ENCODE assay signal across 26 mouse cellular contexts in the genomic region with DNA sequence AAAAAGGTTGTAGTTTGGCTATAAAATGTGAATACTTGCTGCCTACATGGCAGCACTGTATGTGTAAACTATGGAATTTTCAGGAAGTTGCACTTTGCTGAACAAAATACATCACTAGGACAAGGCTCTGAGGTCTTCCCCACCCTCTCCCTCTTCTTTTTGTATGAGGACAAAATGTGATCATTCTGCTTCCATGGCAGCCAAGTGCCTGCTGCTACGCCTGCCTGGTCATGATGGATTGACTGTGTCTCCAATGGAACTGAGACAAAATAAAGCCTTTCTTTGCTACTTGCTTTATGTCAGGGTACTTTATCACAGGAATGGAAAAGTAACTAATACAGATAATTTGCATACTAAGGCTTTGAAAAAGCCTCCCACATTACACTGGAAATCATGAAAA. TPM values are rescaled to one million over a fixed set of nuclear protein-coding genes. Genes with fewer than 3 reads are reported as not detected.
DNase-seq lines count a peak whose midpoint lies in the region; ATAC-seq lines count a peak whose summit lies in the region.
"Had no signal": no experiment of that assay in that cellular context is flagged by ENCODE, and none has a peak within 500 bp of the region (broad histone marks: within the 10 kb centered on the region; RNA-seq: fewer than 3 reads in every experiment).

No protein-coding gene starts in this region.

- H3K27me3 ChIP-seq in hindbrain, embryonic 15.5 days, result no peaks in the 10 kb centered on the region
- H3K27me3 ChIP-seq in hindbrain, embryonic 10.5 days (ENCODE audit: insufficient read depth, poor library complexity, severe bottlenecking), result no peaks in the 10 kb centered on the region
- no peaks in the 10 kb centered on the region for H3K27me3 ChIP-seq in midbrain, embryonic 11.5 days (ENCODE audit: control insufficient read depth, insufficient read depth, low read length)
- H3K27me3 ChIP-seq in midbrain, embryonic 14.5 days (ENCODE audit: control insufficient read depth, insufficient read depth, low read length), result no peaks in the 10 kb centered on the region
- H3K27me3 ChIP-seq: embryonic facial prominence, embryonic 12.5 days; embryonic facial prominence, embryonic 15.5 days; heart, embryonic 12.5 days; heart, embryonic 15.5 days had no signal

- DNase-seq in embryo, embryonic 10 days (ENCODE audit: low spot score), result peak; percentile 36
- DNase-seq in embryo, embryonic 9.5 days (ENCODE audit: extremely low spot score), result no peak
- no peak for DNase-seq in hindbrain, embryonic 10.5 days (ENCODE audit: low spot score)
- peak; percentile 49 for DNase-seq in midbrain, embryonic 11.5 days (ENCODE audit: low spot score, missing footprints)
- no peak for DNase-seq in midbrain, embryonic 14.5 days
- DNase-seq in embryo, embryonic 10.5 days (ENCODE audit: low spot score), result peak; percentile 15
- DNase-seq: adrenal gland, postnatal 10 days; adrenal gland, postnatal 36 days; cerebellum, adult 18-20 months; cerebellum, adult 9-10 months; cerebellum, postnatal 14 days; forebrain, postnatal 0 days; gastrocnemius, adult 2 months; gastrocnemius, postnatal 25 days; heart, adult 18-20 months; heart, postnatal 10 days; heart, postnatal 36 days had no signal

- 0 out of 2 replicates have a peak, but pooled peaks have one; percentile 8 for ATAC-seq in hindbrain, embryonic 15.5 days (ENCODE audit: low FRiP score, low read depth)
- ATAC-seq in midbrain, embryonic 11.5 days (ENCODE audit: low FRiP score), result no peak
- no peak for ATAC-seq in midbrain, embryonic 14.5 days (ENCODE audit: low FRiP score, low TSS enrichment)
- ATAC-seq in monocyte, adult 5-6 weeks (replicated peaks; ENCODE audit: insufficient number of reproducible peaks, low FRiP score, low TSS enrichment, poor library complexity, severe bottlenecking), result no peak
- ATAC-seq: activated CD4-positive, CD25-positive, alpha-beta regulatory T cell, adult 4 months; forebrain, embryonic 14.5 days; forebrain, postnatal 0 days; intestine, postnatal 0 days had no signal

- no peaks in the 10 kb centered on the region for H3K9me3 ChIP-seq in hindbrain, embryonic 15.5 days
- no peaks in the 10 kb centered on the region for H3K9me3 ChIP-seq in hindbrain, embryonic 10.5 days
- no peaks in the 10 kb centered on the region for H3K9me3 ChIP-seq in midbrain, embryonic 11.5 days (ENCODE audit: control insufficient read depth, low read length)
- no peaks in the 10 kb centered on the region for H3K9me3 ChIP-seq in midbrain, embryonic 14.5 days (ENCODE audit: control insufficient read depth, low read length)
- H3K9me3 ChIP-seq: embryonic facial prominence, embryonic 12.5 days; embryonic facial prominence, embryonic 15.5 days; heart, embryonic 12.5 days; heart, embryonic 15.5 days had no signal

- WGBS in hindbrain, embryonic 15.5 days, result 30% methylated on average over 1 of the region's 1 CpGs
- WGBS in hindbrain, embryonic 10.5 days, result 57% methylated on average over 1 of the region's 1 CpGs
- 72% methylated on average over 1 of the region's 1 CpGs for WGBS in midbrain, embryonic 11.5 days
- 67% methylated on average over 1 of the region's 1 CpGs for WGBS in midbrain, embryonic 14.5 days

- no peak overlapping the region for H3K9ac ChIP-seq in hindbrain, embryonic 15.5 days
- no peak overlapping the region for H3K9ac ChIP-seq in midbrain, embryonic 11.5 days (ENCODE audit: low read length)
- no peak overlapping the region for H3K9ac ChIP-seq in midbrain, embryonic 14.5 days (replicated peaks; ENCODE audit: low read length)
- H3K9ac ChIP-seq: embryonic facial prominence, embryonic 12.5 days; embryonic facial prominence, embryonic 15.5 days; forebrain, postnatal 0 days; heart, embryonic 12.5 days; heart, embryonic 15.5 days had no signal

- no peak overlapping the region for H3K4me2 ChIP-seq in hindbrain, embryonic 15.5 days
- no peak overlapping the region for H3K4me2 ChIP-seq in midbrain, embryonic 11.5 days
- H3K4me2 ChIP-seq in midbrain, embryonic 14.5 days (ENCODE audit: low read length), result no peak overlapping the region
- H3K4me2 ChIP-seq: embryonic facial prominence, embryonic 12.5 days; embryonic facial prominence, embryonic 15.5 days; heart, embryonic 12.5 days; heart, embryonic 15.5 days had no signal

- H3K4me1 ChIP-seq in hindbrain, embryonic 15.5 days (replicated peaks), result no peaks in the 10 kb centered on the region
- no peaks in the 10 kb centered on the region for H3K4me1 ChIP-seq in hindbrain, embryonic 10.5 days (replicated peaks)
- H3K4me1 ChIP-seq in midbrain, embryonic 11.5 days (ENCODE audit: control insufficient read depth, insufficient read depth, low read length), result no peaks in the 10 kb centered on the region
- H3K4me1 ChIP-seq in midbrain, embryonic 14.5 days (ENCODE audit: control insufficient read depth, insufficient read depth, low read length), result no peaks in the 10 kb centered on the region
- H3K4me1 ChIP-seq: embryonic facial prominence, embryonic 12.5 days; embryonic facial prominence, embryonic 15.5 days; heart, embryonic 12.5 days; heart, embryonic 15.5 days had no signal

- no peak overlapping the region for H3K4me3 ChIP-seq in hindbrain, embryonic 15.5 days
- no peak overlapping the region for H3K4me3 ChIP-seq in hindbrain, embryonic 10.5 days
- no peak overlapping the region for H3K4me3 ChIP-seq in midbrain, embryonic 11.5 days (ENCODE audit: low read depth, low read length)
- no peak overlapping the region for H3K4me3 ChIP-seq in midbrain, embryonic 14.5 days (replicated peaks; ENCODE audit: low read depth, low read length)
- H3K4me3 ChIP-seq: embryonic facial prominence, embryonic 12.5 days; embryonic facial prominence, embryonic 15.5 days; gastrocnemius, adult 2 months; heart, embryonic 12.5 days; heart, embryonic 15.5 days had no signal

- H3K27ac ChIP-seq in hindbrain, embryonic 15.5 days (replicated peaks), result no peak overlapping the region
- no peak overlapping the region for H3K27ac ChIP-seq in hindbrain, embryonic 10.5 days
- no peak overlapping the region for H3K27ac ChIP-seq in midbrain, embryonic 11.5 days (ENCODE audit: low read depth, low read length)
- no peak overlapping the region for H3K27ac ChIP-seq in midbrain, embryonic 14.5 days (replicated peaks; ENCODE audit: low read depth, low read length)
- H3K27ac ChIP-seq: embryonic facial prominence, embryonic 12.5 days; embryonic facial prominence, embryonic 15.5 days; gastrocnemius, adult 2 months; heart, embryonic 15.5 days had no signal

- H3K36me3 ChIP-seq in hindbrain, embryonic 15.5 days, result no peaks in the 10 kb centered on the region
- H3K36me3 ChIP-seq in hindbrain, embryonic 10.5 days, result no peaks in the 10 kb centered on the region
- no peaks in the 10 kb centered on the region for H3K36me3 ChIP-seq in midbrain, embryonic 11.5 days (ENCODE audit: control insufficient read depth, insufficient read depth, low read length)
- no peaks in the 10 kb centered on the region for H3K36me3 ChIP-seq in midbrain, embryonic 14.5 days (ENCODE audit: control insufficient read depth, insufficient read depth, low read length)
- H3K36me3 ChIP-seq: embryonic facial prominence, embryonic 12.5 days; embryonic facial prominence, embryonic 15.5 days; heart, embryonic 12.5 days; heart, embryonic 15.5 days had no signal

RNA-seq across cellular contexts. Expression of a gene that starts 20.7 kb away (rescaled TPM):
- polyA plus RNA-seq in hindbrain, embryonic 15.5 days (2015; fragmentation: Nextera tagmentation; extraction: Ambion mirVana), result 9.0 and 10.4 TPM in 2 replicates
- polyA plus RNA-seq in hindbrain, embryonic 10.5 days (2016; fragmentation: Nextera tagmentation; extraction: Ambion mirVana), result 8.0 and 9.0 TPM in 2 replicates
- 8.9 and 10.7 TPM in 2 replicates for polyA plus RNA-seq in midbrain, embryonic 11.5 days (2014; fragmentation: Nextera tagmentation; extraction: Ambion mirVana)
- 9.2 and 9.5 TPM in 2 replicates for polyA plus RNA-seq in midbrain, embryonic 14.5 days (2014; fragmentation: Nextera tagmentation; extraction: Ambion mirVana)
- total RNA-seq in monocyte, adult 5-6 weeks (2017), result 26.1 to 55.5 TPM (median 29.9 TPM) in 3 replicates

Comparison
In these comparisons a context has a peak if more than half of its experiments do, and no peak if none do; other contexts are left out.
1. DNase-seq: peak in embryo, embryonic 10 days (single experiment), midbrain, embryonic 11.5 days (single experiment) and embryo, embryonic 10.5 days (single experiment); none in embryo, embryonic 9.5 days (single experiment), hindbrain, embryonic 10.5 days (single experiment) and midbrain, embryonic 14.5 days (single experiment).